ENCODE assay signal across 8 mouse cellular contexts in the genomic region with DNA sequence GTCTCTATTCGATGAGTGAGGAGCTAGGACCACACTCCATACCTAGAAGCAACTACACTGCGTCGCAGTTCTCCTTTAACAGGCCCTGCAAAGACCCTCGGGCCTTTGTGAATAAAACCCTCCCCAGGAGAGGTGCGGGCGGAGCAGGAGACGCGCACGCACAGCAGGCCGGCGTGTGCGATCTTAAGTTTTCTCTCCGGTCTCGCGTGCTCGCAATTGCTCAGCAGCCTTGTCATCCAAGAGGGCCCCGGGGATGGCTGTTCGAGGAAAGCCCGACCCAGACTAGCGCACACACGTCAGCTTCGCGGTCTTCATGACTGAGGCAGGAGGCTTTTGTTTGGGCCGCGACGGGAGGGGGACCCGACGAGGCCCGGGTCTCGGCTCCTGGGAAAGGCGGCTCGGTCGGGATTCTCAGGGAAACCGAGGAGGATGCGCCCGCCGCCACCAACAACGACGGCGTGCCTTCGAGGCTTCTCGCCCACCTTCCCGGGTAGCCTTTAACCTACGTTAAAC. TPM values are rescaled to one million over a fixed set of nuclear protein-coding genes. Genes with fewer than 3 reads are reported as not detected.
DNase-seq lines count a peak whose midpoint lies in the region; ATAC-seq and TF ChIP-seq lines count a peak whose summit lies in the region.

No protein-coding gene starts in this region.

- peak; percentile 73 for ATAC-seq in forebrain, embryonic 13.5 days
- ATAC-seq in inflammation-experienced regulatory T-cells, adult 6 months = peak; percentile 56
- peak; percentile 58 for ATAC-seq in limb, embryonic 13.5 days (ENCODE audit: low FRiP score, low read depth)
- ATAC-seq in midbrain, embryonic 12.5 days (ENCODE audit: low FRiP score, low read depth) = peak; percentile 69

- peaks cover 6% of the 10 kb centered on the region for H3K4me1 ChIP-seq in testis, adult 2 months (ENCODE audit: control insufficient read depth, insufficient read depth, low read length)
- H3K4me1 ChIP-seq in forebrain, embryonic 13.5 days = peaks cover 22% of the 10 kb centered on the region
- peaks cover 9% of the 10 kb centered on the region for H3K4me1 ChIP-seq in limb, embryonic 13.5 days
- H3K4me1 ChIP-seq in midbrain, embryonic 12.5 days = peaks cover 15% of the 10 kb centered on the region

- peak overlapping the region; percentile 73 for H3K27ac ChIP-seq in testis, adult 2 months (ENCODE audit: control insufficient read depth, insufficient read depth, low read depth, low read length)
- H3K27ac ChIP-seq in forebrain, embryonic 13.5 days = peak overlapping the region; percentile 98
- peak overlapping the region; percentile 99 for H3K27ac ChIP-seq in limb, embryonic 13.5 days
- peak overlapping the region; percentile 99 for H3K27ac ChIP-seq in midbrain, embryonic 12.5 days (replicated peaks)

- H3K27me3 ChIP-seq in testis, adult 2 months (ENCODE audit: control insufficient read depth, insufficient read depth, low read length) = no peaks in the 10 kb centered on the region
- H3K27me3 ChIP-seq in forebrain, embryonic 13.5 days = no peaks in the 10 kb centered on the region
- no peaks in the 10 kb centered on the region for H3K27me3 ChIP-seq in limb, embryonic 13.5 days
- no peaks in the 10 kb centered on the region for H3K27me3 ChIP-seq in midbrain, embryonic 12.5 days

- no peaks in the 10 kb centered on the region for H3K36me3 ChIP-seq in testis, adult 2 months (ENCODE audit: control insufficient read depth, insufficient read depth, low read length)
- no peaks in the 10 kb centered on the region for H3K36me3 ChIP-seq in forebrain, embryonic 13.5 days (ENCODE audit: poor library complexity, severe bottlenecking)
- H3K36me3 ChIP-seq in limb, embryonic 13.5 days = no peaks in the 10 kb centered on the region
- no peaks in the 10 kb centered on the region for H3K36me3 ChIP-seq in midbrain, embryonic 12.5 days

- H3K4me2 ChIP-seq in forebrain, embryonic 13.5 days = peak overlapping the region; percentile 81
- H3K4me2 ChIP-seq in limb, embryonic 13.5 days (replicated peaks) = peak overlapping the region; percentile 77
- H3K4me2 ChIP-seq in midbrain, embryonic 12.5 days (replicated peaks) = peak overlapping the region; percentile 70

- TF ChIP-seq CTCF in testis, adult 2 months (IDR thresholded peaks at IDR 0.05; ENCODE audit: control insufficient read depth, insufficient read depth, insufficient replicate concordance, low read depth, low read length) = no peak

- TF ChIP-seq POLR2A in testis, adult 2 months (IDR thresholded peaks at IDR 0.05; ENCODE audit: control insufficient read depth, low read depth, low read length) = no peak

- H3K9ac ChIP-seq in forebrain, embryonic 13.5 days = peak overlapping the region; percentile 94
- H3K9ac ChIP-seq in limb, embryonic 13.5 days = peak overlapping the region; percentile 95
- H3K9ac ChIP-seq in midbrain, embryonic 12.5 days (replicated peaks) = peak overlapping the region; percentile 91

- under 1% methylated on average over 44 of the region's 44 CpGs for WGBS in forebrain, embryonic 13.5 days
- under 1% methylated on average over 44 of the region's 44 CpGs for WGBS in limb, embryonic 13.5 days
- WGBS in midbrain, embryonic 12.5 days = 1% methylated on average over 44 of the region's 44 CpGs

- peak overlapping the region; percentile 91 for H3K4me3 ChIP-seq in testis, adult 2 months (ENCODE audit: control insufficient read depth, low read depth, low read length)
- H3K4me3 ChIP-seq in forebrain, embryonic 13.5 days = peak overlapping the region; percentile 86
- peak overlapping the region; percentile 98 for H3K4me3 ChIP-seq in limb, embryonic 13.5 days
- H3K4me3 ChIP-seq in midbrain, embryonic 12.5 days = peak overlapping the region; percentile 85

- H3K9me3 ChIP-seq in forebrain, embryonic 13.5 days (replicated peaks) = no peaks in the 10 kb centered on the region
- no peaks in the 10 kb centered on the region for H3K9me3 ChIP-seq in limb, embryonic 13.5 days
- H3K9me3 ChIP-seq in midbrain, embryonic 12.5 days = no peaks in the 10 kb centered on the region

- no peak for DNase-seq in testis, postnatal 14 days (ENCODE audit: low spot score)
- DNase-seq in adrenal gland, postnatal 36 days = peak; percentile 65 to 72
- peak; percentile 56 for DNase-seq in telencephalon, adult 2 months (ENCODE audit: low read depth, low spot score)

RNA-seq across cellular contexts. Expression of a gene that starts 0.5 kb away (rescaled TPM):
- polyA plus RNA-seq in testis, adult 2 months (2012; rRNA removed) = 1.3 and 1.8 TPM in 2 replicates
- 10 to 100 TPM; 73.4 to 78.1 TPM for total RNA-seq in adrenal gland, postnatal 36 days (2021)
- polyA plus RNA-seq in forebrain, embryonic 13.5 days (2015; fragmentation: Nextera tagmentation; extraction: Ambion mirVana) = 12.4 and 12.6 TPM in 2 replicates
- 1 to 10 TPM; 2.6 to 3.5 (median 3.3) TPM for polyA plus RNA-seq in inflammation-experienced regulatory T-cells, adult 6 months (2017; shearing (Covaris generic))
- 11.2 and 12.0 TPM in 2 replicates for polyA plus RNA-seq in limb, embryonic 13.5 days (2015; fragmentation: Nextera tagmentation; extraction: Ambion mirVana)
- polyA plus RNA-seq in midbrain, embryonic 12.5 days (2016; fragmentation: Nextera tagmentation; extraction: Ambion mirVana) = 12.3 and 12.8 TPM in 2 replicates
